Mouse (Mus musculus) right cerebral cortex, adult 2 months (tissue): ENCODE measurements around the gene Gm9887.

ENCODE experiments used
- DNase-seq, 2 experiments: peaks; one replicate each; pipeline ENCODE4 v3.0.0; 2021 to 2022; ENCODE audit warnings: low spot score in 2 of 2

Gm9887 gene

GRCm38 (mm10) chr12:69360997-69361899 lies 11.0 kb downstream of the Gm9887 start:
- peak; percentile 99 for DNase-seq

- peak; percentile 49 to 77 for DNase-seq
These were observed 11.6 kb downstream of the Gm9887 start for GRCm38 (mm10) chr12:69360655-69360996.

GRCm38 (mm10) chr12:69357300-69357646 lies 15.0 kb downstream of the Gm9887 start:
- DNase-seq, result no peak

GRCm38 (mm10) chr12:69356546-69357299 lies 15.5 kb downstream of the Gm9887 start, which contains the start of gene Nemf:
TSS of gene Nemf (minus strand) at chr12:69357165.
- peak; percentile 90 to 91 for DNase-seq

- no peak for DNase-seq
These were observed 20.6 kb downstream of the Gm9887 start for GRCm38 (mm10) chr12:69351685-69352084.

- no peak for DNase-seq
These were observed 22.3 kb downstream of the Gm9887 start for GRCm38 (mm10) chr12:69349928-69350327.

- DNase-seq, result peak in 1 of 2 experiments; percentile 35
These were observed 38.7 kb downstream of the Gm9887 start for GRCm38 (mm10) chr12:69333547-69333946.

- no peak for DNase-seq
These were observed 40.1 kb downstream of the Gm9887 start for GRCm38 (mm10) chr12:69332147-69332546.

GRCm38 (mm10) chr12:69331187-69331586 lies 41.1 kb downstream of the Gm9887 start:
- DNase-seq, result no peak
